Mouse (Mus musculus): ENCODE measurements around the gene Rhbdf1. TPM values are rescaled to one million over a fixed set of nuclear protein-coding genes. Genes with fewer than 3 reads are reported as not detected.

The Rhbdf1 gene
- total and polyA plus RNA-seq, 3 experiments = 24.7 to 37.6 (median 34.2) TPM

- Histone ChIP-seq H3K9me3 (replicated peaks; ENCODE audit: low read length) (no peaks in the 10 kb centered on the region), H3K27ac (ENCODE audit: insufficient read depth, low read depth) (no peak overlapping the region), H3K79me2 (replicated peaks; ENCODE audit: control insufficient read depth, extremely low read depth, insufficient read depth, poor library complexity, severe bottlenecking) (no peaks in the 10 kb centered on the region), H3K27me3 (replicated peaks) (no peaks in the 10 kb centered on the region), H3K36me3 (replicated peaks in 1 of 2; ENCODE audit: control insufficient read depth in 1 of 2, insufficient read depth in 1 of 2, low read length in 1 of 2) (peaks cover 69 to 91% of the 10 kb centered on the region in 2 experiments), H3K4me2 (ENCODE audit: insufficient read depth, low read depth, poor library complexity, severe bottlenecking) (no peak overlapping the region), H3K9ac (ENCODE audit: insufficient read depth, low read depth) (no peak overlapping the region), H3K4me3 (replicated peaks in 1 of 3; ENCODE audit: low read depth in 2 of 3, low read length in 2 of 3, poor library complexity in 1 of 3) (no peak overlapping the region), H3K4me1 (ENCODE audit: control insufficient read depth in 1 of 2, insufficient read depth in 2 of 2) (peaks cover 11 to 55% of the 10 kb centered on the region in 2 experiments)
- dilution Hi-C loops (cut with MboI; ENCODE audit: extremely low pct_ligation_motif_present, extremely low pct_unique_long_range_greater_than_20kb, low sequenced_read_pairs) = no loop called here
- no peak for TF ChIP-seq E2F4 (IDR thresholded peaks at IDR 0.05; ENCODE audit: insufficient replicate concordance, low read depth, low read length)
- TF ChIP-seq MYC (IDR thresholded peaks at IDR 0.05; ENCODE audit: low read depth, low read length) = no peak
- TF ChIP-seq TBP (conservative IDR thresholded peaks at IDR 0.05; ENCODE audit: low read depth, low read length) = no peak
- no peak for TF ChIP-seq JUN (IDR thresholded peaks at IDR 0.05; ENCODE audit: insufficient read depth, low read depth, low read length)
- TF ChIP-seq NRF1 (IDR thresholded peaks at IDR 0.05; ENCODE audit: low read depth, low read length) = no peak
- TF ChIP-seq CHD2 (IDR thresholded peaks at IDR 0.05; ENCODE audit: low read length) = no peak
- no peak for TF ChIP-seq MAFK (IDR thresholded peaks at IDR 0.05; ENCODE audit: insufficient replicate concordance, low read length)
- TF ChIP-seq PAX5 (IDR thresholded peaks at IDR 0.05; ENCODE audit: low read length) = no peak
- no peak for TF ChIP-seq BHLHE40 (IDR thresholded peaks at IDR 0.05; ENCODE audit: low read depth, low read length)
- TF ChIP-seq HCFC1 (IDR thresholded peaks at IDR 0.05; ENCODE audit: low read depth, low read length) = no peak
- no peak for TF ChIP-seq MXI1 (IDR thresholded peaks at IDR 0.05; ENCODE audit: low read depth, low read length)
- TF ChIP-seq ZKSCAN1 (IDR thresholded peaks at IDR 0.05; ENCODE audit: borderline replicate concordance, low read depth, low read length) = no peak
- TF ChIP-seq ZNF384 (IDR thresholded peaks at IDR 0.05; ENCODE audit: low read depth, low read length) = no peak
- no peak for TF ChIP-seq SMC3 (IDR thresholded peaks at IDR 0.05; ENCODE audit: low read depth, low read length)
- TF ChIP-seq ZMIZ1 (IDR thresholded peaks at IDR 0.05; ENCODE audit: low read depth, low read length) = no peak
- in situ Hi-C loops (cut with MboI; ENCODE audit: low pct_ligation_motif_present, low pct_unique_long_range_greater_than_20kb, low sequenced_read_pairs) = no loop called here
- DNase-seq (ENCODE audit: extremely low read depth) = no peak
These were observed 19.3 kb upstream of the Rhbdf1 start for GRCm38 (mm10) chr11:32241391-32241790.

GRCm38 (mm10) chr11:32238093-32238860, 16.2 kb upstream of the Rhbdf1 start:
- Histone ChIP-seq H3K79me2 (replicated peaks; ENCODE audit: control insufficient read depth, extremely low read depth, insufficient read depth, poor library complexity, severe bottlenecking) (no peaks in the 10 kb centered on the region), H3K4me3 (replicated peaks in 1 of 3; ENCODE audit: low read depth in 2 of 3, low read length in 2 of 3, poor library complexity in 1 of 3) (no peak overlapping the region), H3K9me3 (replicated peaks; ENCODE audit: low read length) (no peaks in the 10 kb centered on the region), H3K4me2 (ENCODE audit: insufficient read depth, low read depth, poor library complexity, severe bottlenecking) (peak overlapping the region; percentile 42), H3K4me1 (ENCODE audit: control insufficient read depth in 1 of 2, insufficient read depth in 2 of 2) (peaks cover 11 to 30% of the 10 kb centered on the region in 2 experiments), H3K9ac (ENCODE audit: insufficient read depth, low read depth) (0 out of 2 replicates have a peak overlapping the region, but pooled peaks have one; percentile 8), H3K27me3 (replicated peaks) (no peaks in the 10 kb centered on the region), H3K27ac (ENCODE audit: insufficient read depth, low read depth) (peak overlapping the region; percentile 27), H3K36me3 (replicated peaks in 1 of 2; ENCODE audit: control insufficient read depth in 1 of 2, insufficient read depth in 1 of 2, low read length in 1 of 2) (peaks cover 75 to 93% of the 10 kb centered on the region in 2 experiments)
- in situ Hi-C loops (cut with MboI; ENCODE audit: low pct_ligation_motif_present, low pct_unique_long_range_greater_than_20kb, low sequenced_read_pairs) = loop anchor here (5.0 to 10.0 kb wide), 2 partner anchors 36 to 53 kb away; partner anchors contain the start of gene Il9r
- dilution Hi-C loops (cut with MboI; ENCODE audit: extremely low pct_ligation_motif_present, extremely low pct_unique_long_range_greater_than_20kb, low sequenced_read_pairs) = no loop called here
- DNase-seq (ENCODE audit: extremely low read depth) = peak; percentile 84
- TF ChIP-seq USF2 (conservative IDR thresholded peaks at IDR 0.05; ENCODE audit: low read depth, low read length) (no peak), MXI1 (IDR thresholded peaks at IDR 0.05; ENCODE audit: low read depth, low read length) (no peak), JUND (conservative IDR thresholded peaks at IDR 0.05; ENCODE audit: low read depth, low read length) (peak; percentile 15; the same call in 1 of the 2 replicates), SMC3 (IDR thresholded peaks at IDR 0.05; ENCODE audit: low read depth, low read length) (peak; percentile 99), KAT2A (IDR thresholded peaks at IDR 0.05; ENCODE audit: insufficient replicate concordance, low read length) (no peak), JUN (IDR thresholded peaks at IDR 0.05; ENCODE audit: insufficient read depth, low read depth, low read length) (no peak), POLR2A (IDR thresholded peaks at IDR 0.05; ENCODE audit: low read depth, low read length) (no peak), ZC3H11A (IDR thresholded peaks at IDR 0.05; ENCODE audit: low read depth, low read length) (peak; percentile 94), ZKSCAN1 (IDR thresholded peaks at IDR 0.05; ENCODE audit: borderline replicate concordance, low read depth, low read length) (no peak), PAX5 (IDR thresholded peaks at IDR 0.05; ENCODE audit: low read length) (no peak), IRF4 (IDR thresholded peaks at IDR 0.05; ENCODE audit: low read depth, low read length) (peak; percentile 72), ZMIZ1 (IDR thresholded peaks at IDR 0.05; ENCODE audit: low read depth, low read length) (no peak), BHLHE40 (IDR thresholded peaks at IDR 0.05; ENCODE audit: low read depth, low read length) (no peak), UBTF (IDR thresholded peaks at IDR 0.05; ENCODE audit: low read depth, low read length) (no peak), NELFE (IDR thresholded peaks at IDR 0.05; ENCODE audit: low read depth, low read length) (peak; percentile 66), CTCF (conservative IDR thresholded peaks at IDR 0.05 in 1 of 2, IDR thresholded peaks at IDR 0.05 in 1 of 2; ENCODE audit: low read depth in 2 of 2, low read length in 2 of 2) (peak; percentile 97 to 98), RAD21 (IDR thresholded peaks at IDR 0.05; ENCODE audit: low read depth, low read length) (no peak; the same call in none of the 2 replicates), MAX (IDR thresholded peaks at IDR 0.05; ENCODE audit: low read length) (no peak), CHD1 (IDR thresholded peaks at IDR 0.05; ENCODE audit: low read depth, low read length) (no peak), ELF1 (IDR thresholded peaks at IDR 0.05; ENCODE audit: low read depth, low read length) (0 out of 2 replicates have a peak, but pooled peaks have one; percentile 28), TCF12 (IDR thresholded peaks at IDR 0.05; ENCODE audit: low read depth, low read length) (no peak), E2F4 (IDR thresholded peaks at IDR 0.05; ENCODE audit: insufficient replicate concordance, low read depth, low read length) (0 out of 2 replicates have a peak, but pooled peaks have one; percentile 48), HCFC1 (IDR thresholded peaks at IDR 0.05; ENCODE audit: low read depth, low read length) (no peak)

All from CH12.LX (cell line).